Comparison of ENCODE assay signal across 1 mouse cellular context in genomic region chr1:132027978-132028377, GRCm38 (mm10).
TF ChIP-seq lines count a peak whose summit lies in the region.

No protein-coding gene starts in this region.

TF ChIP-seq in CH12.LX, 34 proteins besides CTCF, POLR2A, EP300 and RAD21:
- TF ChIP-seq MAZ (IDR thresholded peaks at IDR 0.05; ENCODE audit: low read depth, low read length) (no peak), GABPA (IDR thresholded peaks at IDR 0.05; ENCODE audit: insufficient replicate concordance, low read depth, low read length) (no peak), HCFC1 (IDR thresholded peaks at IDR 0.05; ENCODE audit: low read depth, low read length) (no peak), ZKSCAN1 (IDR thresholded peaks at IDR 0.05; ENCODE audit: borderline replicate concordance, low read depth, low read length) (no peak), TBP (conservative IDR thresholded peaks at IDR 0.05; ENCODE audit: low read depth, low read length) (no peak)
